Mouse (Mus musculus) embryonic facial prominence, embryonic 11.5 days (tissue): ENCODE measurements at regions not wholly inside any gene's neighbourhood (a gene's known extent, or its start where the extent isn't known, plus 50 kb on each side); places are given as distances from the start of the nearest gene placed in this dataset.
"Not testable (repeated sequence)": the region's sequence is repeated elsewhere in the genome, so short reads cannot be mapped to it uniquely, and the experiment has no call there.

Experiments used
- ATAC-seq: fragments of 200-750 bp; cut with Nextera tagmentation; replicated peaks from 2 replicates; pipeline ENCODE4 v1.8.0; 2017; ENCODE audit warnings: low read depth; ENCODE audit not compliant: insufficient number of reproducible peaks, low FRiP score, low TSS enrichment
- DNase-seq: peaks from one replicate; pipeline ENCODE4 v3.0.0-alpha.2; 2015; ENCODE audit warnings: low spot score
- H3K27ac ChIP-seq: fragments of 300-500 bp; sonication (generic); replicated peaks from 2 replicates; pipeline ENCODE4 v1.5.1; 2014; ENCODE audit warnings: mild to moderate bottlenecking, low read depth, low read length, control low read depth
- H3K27me3 ChIP-seq: fragments of 300-500 bp; sonication (generic); 2 replicates; pipeline ENCODE4 v1.6.1; 2014; ENCODE audit warnings: mild to moderate bottlenecking, low read length, moderate library complexity, mixed read lengths; ENCODE audit not compliant: control insufficient read depth, insufficient read depth
- H3K36me3 ChIP-seq: fragments of 300-500 bp; sonication (generic); replicated peaks from 2 replicates; pipeline ENCODE4 v1.6.1; 2014; ENCODE audit warnings: low read depth, mild to moderate bottlenecking, low read length, moderate library complexity, mixed read lengths; ENCODE audit not compliant: control insufficient read depth, insufficient read depth
- H3K4me1 ChIP-seq: fragments of 300-500 bp; sonication (generic); 2 replicates; pipeline ENCODE4 v1.6.1; 2014; ENCODE audit warnings: low read length, mixed read lengths; ENCODE audit not compliant: control insufficient read depth, insufficient read depth
- H3K4me2 ChIP-seq: fragments of 300-500 bp; sonication (generic); 2 replicates; pipeline ENCODE4 v1.6.1; 2014; ENCODE audit warnings: low read depth, mild to moderate bottlenecking, control low read depth, low read length, moderate library complexity
- H3K4me3 ChIP-seq: fragments of 300-500 bp; sonication (generic); 2 replicates; pipeline ENCODE4 v1.5.1; 2014; ENCODE audit warnings: low read depth, low read length, control low read depth
- H3K9ac ChIP-seq: fragments of 300-500 bp; sonication (generic); replicated peaks from 2 replicates; pipeline ENCODE4 v1.6.1; 2014; ENCODE audit warnings: mild to moderate bottlenecking, control low read depth, low read length
- H3K9me3 ChIP-seq: fragments of 300-500 bp; sonication (generic); replicated peaks from 2 replicates; pipeline ENCODE4 v1.6.1; 2016; ENCODE audit warnings: mild to moderate bottlenecking, low read length, inconsistent platforms, mixed read lengths; ENCODE audit not compliant: control insufficient read depth
- WGBS: fragments of 180-500 bp; shearing (Covaris S2); extraction: QIAGEN DNeasy Blood & Tissue Kit; methylation state at CpG from one replicate; pipeline ENCODE4 v1.1.7; 2014; 5-methylcytosine and 5-hydroxymethylcytosine counted together

DNA sequence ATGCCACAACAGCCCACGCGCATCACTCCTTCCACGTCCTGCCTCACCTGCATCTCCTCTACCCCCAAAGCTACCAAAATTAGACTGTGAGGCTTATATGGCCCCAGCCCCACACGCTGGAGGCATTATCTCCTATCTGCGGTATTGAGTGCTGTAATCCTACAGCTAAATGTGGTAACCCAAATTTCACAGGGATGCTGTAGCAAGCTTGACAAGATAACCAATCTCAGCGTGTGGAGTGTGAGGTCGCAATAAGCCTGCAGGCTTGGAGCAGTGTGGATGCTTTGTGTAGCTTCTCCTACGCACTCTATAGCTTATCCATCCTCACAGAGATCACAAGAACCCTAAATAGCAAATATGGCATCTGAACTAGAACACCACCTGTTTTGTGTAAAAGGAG, 251.2 kb upstream of the Kcnh8 start:
- Histone ChIP-seq H3K9me3 (no peaks in the 10 kb centered on the region), H3K9ac (no peak overlapping the region), H3K4me1 (no peaks in the 10 kb centered on the region), H3K4me3 (no peak overlapping the region), H3K4me2 (no peak overlapping the region), H3K27me3 (no peaks in the 10 kb centered on the region), H3K27ac (no peak overlapping the region), H3K36me3 (no peaks in the 10 kb centered on the region)
- WGBS, result 87% methylated on average over 8 of the region's 8 CpGs
- ATAC-seq (no peak), DNase-seq (no peak)

DNA sequence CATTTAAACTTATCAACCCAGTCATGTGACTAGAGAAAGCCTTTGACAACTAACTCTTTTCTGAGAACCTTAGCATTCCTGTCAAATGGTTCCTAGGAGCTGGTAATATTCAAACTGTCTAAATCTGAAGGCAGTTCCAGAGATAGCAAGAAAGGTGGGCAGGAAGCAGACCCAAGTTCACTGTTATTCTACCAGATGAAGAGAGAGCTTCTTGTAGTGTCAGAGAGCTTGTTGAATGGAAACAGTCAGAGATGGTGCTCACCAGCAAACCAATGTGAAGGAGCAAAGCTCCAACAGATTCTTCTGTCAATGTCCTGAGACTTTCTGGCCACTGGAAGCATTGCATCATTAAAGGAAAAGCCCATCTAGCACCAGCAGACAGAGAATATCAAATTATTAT, 251.8 kb upstream of the Kcnh8 start:
- no peaks in the 10 kb centered on the region for H3K9me3 ChIP-seq
- H3K4me1 ChIP-seq, result no peaks in the 10 kb centered on the region
- no peak overlapping the region for H3K27ac ChIP-seq
- no peak for DNase-seq
- H3K27me3 ChIP-seq, result no peaks in the 10 kb centered on the region
- no peak overlapping the region for H3K9ac ChIP-seq
- no peaks in the 10 kb centered on the region for H3K36me3 ChIP-seq
- no peak overlapping the region for H3K4me3 ChIP-seq
- H3K4me2 ChIP-seq, result no peak overlapping the region
- ATAC-seq, result no peak

- 78% methylated on average over 5 of the region's 5 CpGs for WGBS
- no peak overlapping the region for H3K9ac ChIP-seq
- no peaks in the 10 kb centered on the region for H3K9me3 ChIP-seq
- no peak for DNase-seq
- H3K4me1 ChIP-seq, result no peaks in the 10 kb centered on the region
- no peaks in the 10 kb centered on the region for H3K36me3 ChIP-seq
- H3K4me3 ChIP-seq, result no peak overlapping the region
- H3K27ac ChIP-seq, result no peak overlapping the region
- no peaks in the 10 kb centered on the region for H3K27me3 ChIP-seq
- no peak for ATAC-seq
- H3K4me2 ChIP-seq, result no peak overlapping the region
Observed at GRCm38 (mm10) chr17:52349872-52350271, 252.6 kb upstream of the Kcnh8 start.

- Histone ChIP-seq H3K9me3 (no peaks in the 10 kb centered on the region), H3K4me2 (no peak overlapping the region), H3K36me3 (no peaks in the 10 kb centered on the region), H3K27me3 (no peaks in the 10 kb centered on the region), H3K27ac (no peak overlapping the region), H3K4me3 (no peak overlapping the region), H3K9ac (no peak overlapping the region), H3K4me1 (no peaks in the 10 kb centered on the region)
- DNase-seq, result no peak
- no peak for ATAC-seq
- 63% methylated on average over 8 of the region's 8 CpGs for WGBS
Observed at GRCm38 (mm10) chr17:52348481-52349083, 253.9 kb upstream of the Kcnh8 start.

DNA sequence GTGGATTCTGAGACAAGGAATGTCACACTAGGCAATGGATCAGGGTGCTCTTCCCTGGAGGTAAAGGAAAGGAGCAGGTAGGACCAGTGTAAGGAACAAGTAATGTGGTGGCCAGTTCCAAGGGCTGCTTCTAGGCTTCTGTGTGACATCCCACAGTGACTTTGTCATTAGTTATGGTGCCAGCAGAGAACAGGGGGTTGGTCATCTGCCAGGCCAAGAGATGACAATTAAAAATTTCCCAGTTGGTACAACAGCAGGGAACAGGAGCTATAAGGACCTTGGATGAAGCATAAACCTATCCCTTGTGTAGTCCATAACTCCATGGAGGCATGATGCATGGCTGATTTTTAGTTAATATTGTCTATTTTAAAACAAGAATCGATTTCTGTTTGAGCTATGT, 281.9 kb upstream of the Kcnh8 start:
- no peak overlapping the region for H3K9ac ChIP-seq
- H3K36me3 ChIP-seq, result no peaks in the 10 kb centered on the region
- no peaks in the 10 kb centered on the region for H3K4me1 ChIP-seq
- no peaks in the 10 kb centered on the region for H3K27me3 ChIP-seq
- DNase-seq (no peak), ATAC-seq (no peak)
- WGBS, result 66% methylated on average over 1 of the region's 1 CpGs
- H3K4me2 ChIP-seq, result no peak overlapping the region
- H3K9me3 ChIP-seq, result no peaks in the 10 kb centered on the region
- no peak overlapping the region for H3K4me3 ChIP-seq
- no peak overlapping the region for H3K27ac ChIP-seq

GRCm38 (mm10) chr17:52316976-52317375, 285.5 kb upstream of the Kcnh8 start:
- ATAC-seq (no peak), DNase-seq (no peak)
- H3K4me3 ChIP-seq, result no peak overlapping the region
- no peaks in the 10 kb centered on the region for H3K4me1 ChIP-seq
- no peak overlapping the region for H3K27ac ChIP-seq
- no peak overlapping the region for H3K4me2 ChIP-seq
- no peaks in the 10 kb centered on the region for H3K27me3 ChIP-seq
- H3K9ac ChIP-seq, result no peak overlapping the region
- no peaks in the 10 kb centered on the region for H3K36me3 ChIP-seq
- no peaks in the 10 kb centered on the region for H3K9me3 ChIP-seq
- WGBS, result 86% methylated on average over 3 of the region's 3 CpGs

GRCm38 (mm10) chr17:52315879-52316278, 286.6 kb upstream of the Kcnh8 start:
- ATAC-seq, result no peak
- whole genome bisulfite sequencing, result 93% methylated on average over 2 of the region's 2 CpGs
- H3K4me2 ChIP-seq, result no peak overlapping the region
- H3K27me3 ChIP-seq, result no peaks in the 10 kb centered on the region
- no peaks in the 10 kb centered on the region for H3K9me3 ChIP-seq
- no peak overlapping the region for H3K27ac ChIP-seq
- no peak overlapping the region for H3K9ac ChIP-seq
- H3K36me3 ChIP-seq, result no peaks in the 10 kb centered on the region
- H3K4me1 ChIP-seq, result no peaks in the 10 kb centered on the region
- H3K4me3 ChIP-seq, result no peak overlapping the region
- no peak for DNase-seq

- H3K4me3 ChIP-seq, H3K4me1 ChIP-seq, H3K9ac ChIP-seq, H3K36me3 ChIP-seq, ATAC-seq, H3K27me3 ChIP-seq, H3K9me3 ChIP-seq, H3K4me2 ChIP-seq, DNase-seq, H3K27ac ChIP-seq: not testable (repeated sequence)
- 68% methylated on average over 1 of the region's 2 CpGs for WGBS
Observed at GRCm38 (mm10) chr17:52315456-52315855, 287.1 kb upstream of the Kcnh8 start.
